Mouse (Mus musculus): ENCODE data around the gene Aig1.

- TF ChIP-seq CTCF (IDR thresholded peaks at IDR 0.05; ENCODE audit: borderline replicate concordance, insufficient read depth, low read depth, low read length) = no peak
- TF ChIP-seq POLR2A (IDR thresholded peaks at IDR 0.05; ENCODE audit: borderline replicate concordance, insufficient read depth, low read length) = no peak
Observed at GRCm38 (mm10) chr10:13684452-13684851, 184.3 kb downstream of the Aig1 start.
